Mouse (Mus musculus) ES-E14 (cell line): ENCODE results near the gene Sash1.

Experiments
- CHD2 ChIP-seq: IDR thresholded peaks from 2 replicates; pipeline ENCODE4 v1.6.1; 2014; ENCODE audit warnings: mild to moderate bottlenecking, low read depth, low read length, inconsistent platforms
- HCFC1 ChIP-seq: IDR thresholded peaks from 2 replicates; pipeline ENCODE4 v1.6.1; 2012; ENCODE audit warnings: low read length, inconsistent platforms, borderline replicate concordance; ENCODE audit not compliant: insufficient read depth

DNA sequence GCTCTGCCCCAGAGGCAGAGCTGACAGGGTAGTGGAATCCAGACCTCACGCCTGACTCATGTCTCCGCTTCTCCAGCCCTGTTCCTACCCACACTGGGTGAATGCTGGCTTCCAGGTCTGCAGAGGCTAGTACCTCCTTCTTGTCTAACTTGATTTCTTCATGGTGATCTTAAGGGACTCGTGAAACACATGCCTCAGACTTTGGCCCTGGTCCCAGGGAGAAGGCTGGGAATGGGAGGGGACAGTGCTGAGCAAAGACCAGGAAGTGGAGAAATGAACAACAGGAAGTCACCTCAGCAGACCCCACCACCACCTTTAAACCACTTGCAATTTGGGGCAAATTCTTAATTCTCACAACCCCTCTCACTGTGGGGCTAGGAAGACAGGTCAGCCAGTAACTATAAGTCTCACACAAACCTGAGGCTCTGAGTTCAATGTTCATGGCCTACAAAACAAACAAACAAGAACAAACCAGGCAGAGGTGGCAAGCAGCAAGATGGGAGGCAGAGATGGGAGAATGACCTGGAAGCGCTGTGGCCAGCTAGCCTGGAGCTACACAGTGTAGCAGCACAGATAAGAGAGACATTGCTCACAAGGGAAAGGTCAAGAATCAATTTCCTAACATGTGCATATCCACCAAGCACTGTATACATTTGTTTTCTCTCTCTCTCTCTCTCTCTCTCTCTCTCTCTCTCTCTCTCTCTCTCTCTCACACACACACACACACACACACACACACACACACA is 113.2 kb downstream of the Sash1 start:
- TF ChIP-seq HCFC1, result no peak
- TF ChIP-seq CHD2, result no peak
